13 mouse cellular contexts compared by ENCODE assay signal in the genomic region with DNA sequence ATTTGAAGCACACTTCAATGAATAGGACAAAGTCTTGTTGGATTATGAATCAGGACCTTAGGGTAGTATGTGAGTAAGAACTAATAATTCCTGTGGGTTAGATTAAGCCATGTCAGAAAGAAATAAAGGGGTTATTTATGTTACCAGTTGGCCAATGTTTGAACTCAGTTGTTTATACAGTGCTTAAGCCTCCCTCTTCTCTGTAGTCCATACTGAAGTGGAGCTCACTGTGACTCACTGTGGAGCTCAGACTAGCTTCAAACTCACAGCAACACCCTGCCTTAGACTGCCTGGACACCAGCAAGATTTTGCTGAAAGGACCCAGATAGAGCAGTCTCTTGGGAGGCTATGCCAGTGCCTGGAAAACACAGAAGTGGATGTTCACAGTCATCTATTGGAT.
"Had no signal": no experiment of that assay in that cellular context is flagged by ENCODE, and none has a peak within 500 bp of the region (broad histone marks: within the 10 kb centered on the region; RNA-seq: fewer than 3 reads in every experiment).

No protein-coding gene starts in this region.

- H3K4me2 ChIP-seq: lung, embryonic 15.5 days; midbrain, embryonic 13.5 days; midbrain, embryonic 15.5 days; neural tube, embryonic 12.5 days had no signal

- H3K9ac ChIP-seq: liver, embryonic 14.5 days; lung, embryonic 15.5 days; midbrain, embryonic 13.5 days; midbrain, embryonic 15.5 days; neural tube, embryonic 12.5 days had no signal

- H3K4me1 ChIP-seq: lung, embryonic 15.5 days; midbrain, embryonic 10.5 days; midbrain, embryonic 13.5 days; midbrain, embryonic 15.5 days; neural tube, embryonic 12.5 days had no signal

- H3K9me3 ChIP-seq: lung, embryonic 15.5 days; midbrain, embryonic 10.5 days; midbrain, embryonic 13.5 days; midbrain, embryonic 15.5 days; neural tube, embryonic 12.5 days had no signal

- ATAC-seq: midbrain, embryonic 13.5 days; midbrain, embryonic 15.5 days had no signal

- H3K4me3 ChIP-seq: lung, embryonic 15.5 days; midbrain, embryonic 10.5 days; midbrain, embryonic 13.5 days; midbrain, embryonic 15.5 days; neural tube, embryonic 12.5 days had no signal

- H3K36me3 ChIP-seq: lung, embryonic 15.5 days; midbrain, embryonic 10.5 days; midbrain, embryonic 13.5 days; midbrain, embryonic 15.5 days; neural tube, embryonic 12.5 days had no signal

- H3K27me3 ChIP-seq: lung, embryonic 15.5 days; midbrain, embryonic 15.5 days; neural tube, embryonic 12.5 days had no signal

- DNase-seq: lung, adult 2 months; lung, postnatal 10 days; lung, postnatal 4 days; right cerebral cortex, postnatal 14 days; thymus, adult 18-20 months; thymus, postnatal 14 days; thymus, postnatal 36 days had no signal

- H3K27ac ChIP-seq: liver, embryonic 14.5 days; lung, embryonic 15.5 days; midbrain, embryonic 10.5 days; midbrain, embryonic 13.5 days; midbrain, embryonic 15.5 days; neural tube, embryonic 12.5 days had no signal
